Mouse (Mus musculus) C2C12 (cell line): Measurements from ENCODE around the gene Sh3bgrl. TPM values are rescaled to one million over a fixed set of nuclear protein-coding genes. Genes with fewer than 3 reads are reported as not detected.

Experiments
- H3K27me3 ChIP-seq: one replicate; pipeline ENCODE4 v1.6.1; 2011; ENCODE audit not compliant: control insufficient read depth, insufficient read depth, insufficient read length
- H3K36me3 ChIP-seq: one replicate; pipeline ENCODE4 v1.6.1; 2011; ENCODE audit not compliant: control insufficient read depth, insufficient read depth
- H3K4me3 ChIP-seq: one replicate; pipeline ENCODE4 v1.5.1; 2011; ENCODE audit warnings: mild to moderate bottlenecking, control low read depth; ENCODE audit not compliant: poor library complexity, insufficient read depth, severe bottlenecking
- H3K79me2 ChIP-seq: one replicate; pipeline ENCODE4 v1.6.1; 2011; ENCODE audit not compliant: control insufficient read depth, insufficient read depth
- H3K79me3 ChIP-seq: one replicate; pipeline ENCODE4 v1.6.1; 2011; ENCODE audit warnings: low read depth, control low read depth
- H3ac ChIP-seq: one replicate; pipeline ENCODE3; 2011; ENCODE audit warnings: low read depth; ENCODE audit not compliant: control insufficient read depth, insufficient read length
- CEBPB ChIP-seq: IDR thresholded peaks from one replicate; pipeline ENCODE4 v1.6.1; 2011; ENCODE audit warnings: low read depth, mild to moderate bottlenecking, control low read depth, moderate library complexity
- CTCF ChIP-seq: IDR thresholded peaks from one replicate; pipeline ENCODE4 v1.5.1; 2011; ENCODE audit not compliant: control insufficient read depth, insufficient read depth, insufficient read length
- FOSL1 ChIP-seq: IDR thresholded peaks from one replicate; pipeline ENCODE4 v1.8.0; 2011; ENCODE audit warnings: mild to moderate bottlenecking, low read length; ENCODE audit not compliant: poor library complexity, insufficient read depth, severe bottlenecking
- MAX ChIP-seq: IDR thresholded peaks from one replicate; pipeline ENCODE4 v1.6.1; 2011; ENCODE audit warnings: mild to moderate bottlenecking, control low read depth
- MYOD1 ChIP-seq: IDR thresholded peaks from one replicate; pipeline ENCODE4 v1.6.1; 2011; ENCODE audit warnings: low read depth; ENCODE audit not compliant: control insufficient read depth, insufficient read length
- MYOG ChIP-seq: IDR thresholded peaks from one replicate; pipeline ENCODE4 v1.6.1; 2011; ENCODE audit not compliant: control insufficient read depth, insufficient read length; ENCODE audit errors: extremely low read depth
- USF1 ChIP-seq: IDR thresholded peaks from one replicate; pipeline ENCODE4 v1.6.1; 2011; ENCODE audit warnings: low read depth, mild to moderate bottlenecking, control low read depth, moderate library complexity
- polyA plus RNA-seq: library from polyadenylated mRNA; unstranded; fragments of >200 nt; fragmentation: generic; extraction: Trizol; gene quantifications from one replicate; pipeline ENCODE4 v1.2.1, GENCODE M21; 2012; ENCODE audit warnings: missing spikeins

Sh3bgrl gene
- polyA plus RNA-seq, 1 experiment, result 24.1 TPM

DNA sequence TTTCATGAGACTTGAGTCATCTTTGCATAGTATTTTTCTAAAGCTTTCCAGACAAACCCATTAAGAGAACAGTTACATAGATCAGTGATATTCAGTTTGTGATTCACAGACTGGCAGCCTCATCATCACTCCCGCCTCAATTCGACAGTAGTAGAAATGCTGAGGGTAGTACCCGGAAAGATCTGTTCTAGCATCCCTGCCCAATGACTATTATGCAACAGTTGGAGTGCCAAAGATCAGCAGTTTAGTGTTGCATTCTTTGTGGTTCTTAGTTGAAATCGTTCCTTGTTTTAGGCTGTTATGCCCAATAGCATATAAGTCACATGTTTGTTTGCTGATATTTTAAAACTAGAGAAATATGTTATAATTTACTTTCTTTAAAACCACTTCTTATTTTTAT, 94.4 kb downstream of the Sh3bgrl start:
- TF ChIP-seq USF1 (no peak), FOSL1 (no peak), MYOG (no peak), CTCF (no peak), MYOD1 (no peak), CEBPB (no peak), MAX (no peak)
- no peak overlapping the region for H3ac ChIP-seq
- H3K4me3 ChIP-seq, result no peak overlapping the region
- H3K79me2 ChIP-seq, result no peaks in the 10 kb centered on the region
- no peaks in the 10 kb centered on the region for H3K79me3 ChIP-seq
- no peaks in the 10 kb centered on the region for H3K27me3 ChIP-seq
- no peaks in the 10 kb centered on the region for H3K36me3 ChIP-seq

DNA sequence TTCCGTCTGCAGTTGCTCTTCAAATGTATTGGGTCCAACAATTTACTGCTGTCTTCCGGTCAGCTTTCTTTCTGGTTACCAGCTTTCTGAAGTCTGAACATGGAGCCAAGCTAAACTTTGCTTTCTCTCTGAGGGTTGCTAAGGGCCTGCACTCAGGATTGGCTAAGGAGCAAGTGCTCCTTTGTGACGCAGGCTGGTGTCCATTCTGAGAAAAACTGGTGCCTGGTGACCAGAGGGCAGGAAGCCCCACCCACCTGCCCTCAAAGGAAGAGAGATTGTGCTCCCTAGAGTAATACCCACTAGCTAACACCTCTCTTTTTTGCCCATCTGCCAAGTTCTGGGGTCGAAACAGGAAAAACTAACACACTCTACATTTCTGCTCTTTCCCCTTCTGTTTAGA, 95.8 kb downstream of the Sh3bgrl start:
- no peak for TF ChIP-seq CEBPB
- no peak for TF ChIP-seq MAX
- no peak for TF ChIP-seq MYOD1
- no peak for TF ChIP-seq USF1
- no peak for TF ChIP-seq MYOG
- no peak for TF ChIP-seq CTCF
- TF ChIP-seq FOSL1, result no peak
- H3K4me3 ChIP-seq, result no peak overlapping the region
- no peak overlapping the region for H3ac ChIP-seq
- H3K79me2 ChIP-seq, result no peaks in the 10 kb centered on the region
- H3K79me3 ChIP-seq, result no peaks in the 10 kb centered on the region
- no peaks in the 10 kb centered on the region for H3K27me3 ChIP-seq
- H3K36me3 ChIP-seq, result no peaks in the 10 kb centered on the region

DNA sequence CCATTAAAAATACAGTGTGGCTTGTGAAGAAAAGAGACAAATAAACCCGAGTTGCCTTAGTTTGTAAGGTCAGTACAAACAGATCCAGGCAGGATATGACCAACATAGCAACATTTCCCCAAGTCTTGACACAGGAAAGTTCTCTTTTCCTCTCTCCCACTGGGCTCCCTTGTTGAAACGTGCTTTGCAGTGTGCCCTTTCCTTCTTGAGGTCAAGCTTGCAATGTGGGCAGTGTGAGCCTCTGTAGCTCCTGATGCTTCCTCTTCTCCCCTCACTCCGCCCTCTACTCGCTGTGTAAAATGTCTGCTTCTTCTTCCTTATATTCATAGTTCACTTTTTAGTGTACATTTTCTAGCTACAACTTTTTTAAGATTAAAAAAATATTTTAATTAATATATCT, 96.3 kb downstream of the Sh3bgrl start:
- TF ChIP-seq MYOG, result no peak
- no peak for TF ChIP-seq USF1
- no peak for TF ChIP-seq FOSL1
- no peak overlapping the region for H3K4me3 ChIP-seq
- no peaks in the 10 kb centered on the region for H3K27me3 ChIP-seq
- no peak overlapping the region for H3ac ChIP-seq
- no peaks in the 10 kb centered on the region for H3K79me2 ChIP-seq
- no peaks in the 10 kb centered on the region for H3K36me3 ChIP-seq
- no peaks in the 10 kb centered on the region for H3K79me3 ChIP-seq

DNA sequence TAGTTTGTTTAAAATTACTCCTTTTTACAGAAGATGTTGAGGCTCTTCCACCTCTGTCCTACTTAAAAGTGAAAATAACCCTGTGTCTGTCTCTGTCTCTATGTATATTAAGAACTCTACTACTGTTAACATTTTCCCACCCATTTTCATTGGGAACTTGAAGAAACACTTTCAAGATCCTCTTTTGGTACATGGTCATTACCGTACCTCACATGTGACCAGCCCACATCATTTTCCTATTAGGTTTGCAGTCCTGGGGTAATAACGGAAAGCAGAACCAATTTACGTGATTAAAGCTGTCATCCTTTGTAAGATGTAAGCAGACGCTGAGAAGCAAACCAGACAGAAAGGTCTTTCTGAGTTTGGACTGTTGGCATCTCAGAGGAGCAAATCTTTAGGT, 101.3 kb downstream of the Sh3bgrl start, which contains the start of gene Gm6377:
Gene Gm6377 (plus strand): TSS at position 289 of the 400 bp plus-strand sequence.
- TF ChIP-seq MYOG, result no peak
- TF ChIP-seq USF1, result no peak
- TF ChIP-seq MYOD1, result no peak
- TF ChIP-seq MAX, result no peak
- no peak for TF ChIP-seq CTCF
- no peak for TF ChIP-seq FOSL1
- TF ChIP-seq CEBPB, result no peak

DNA sequence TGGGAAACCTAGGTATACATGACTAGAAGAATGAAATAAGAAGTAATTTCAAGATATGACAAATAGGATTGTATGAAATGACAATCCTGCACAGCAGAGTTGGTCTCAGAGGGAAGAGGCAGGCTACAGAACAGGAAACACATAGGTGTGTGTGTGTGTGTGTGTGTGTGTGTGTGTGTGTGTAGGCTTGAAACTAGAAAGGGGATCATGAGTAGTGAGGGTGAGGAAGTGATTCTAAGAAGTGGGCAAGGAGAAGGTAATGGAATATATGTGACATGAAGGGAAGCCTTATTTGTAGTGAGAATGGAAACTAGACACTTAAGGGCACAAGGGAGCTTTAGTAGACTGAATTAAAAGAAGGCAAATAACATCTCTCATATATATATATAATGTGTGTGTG, 112.7 kb downstream of the Sh3bgrl start:
- H3K79me3 ChIP-seq, result no peaks in the 10 kb centered on the region
- no peaks in the 10 kb centered on the region for H3K79me2 ChIP-seq
- H3ac ChIP-seq, result no peak overlapping the region
- H3K36me3 ChIP-seq, result no peaks in the 10 kb centered on the region
- H3K27me3 ChIP-seq, result no peaks in the 10 kb centered on the region
- no peak for TF ChIP-seq MAX
- no peak for TF ChIP-seq FOSL1
- TF ChIP-seq USF1, result no peak
- TF ChIP-seq MYOG, result no peak
- no peak for TF ChIP-seq MYOD1
- no peak for TF ChIP-seq CEBPB
- TF ChIP-seq CTCF, result no peak
- no peak overlapping the region for H3K4me3 ChIP-seq

More for the DNA sequence above, 101.3 kb downstream of the Sh3bgrl start, which contains the start of gene Gm6377:
- no peak within 1 kb of the TSS for H3K4me3 ChIP-seq
- H3K79me2 ChIP-seq, result no peaks in the 10 kb centered on the region
- H3K27me3 ChIP-seq, result no peaks in the 10 kb centered on the region
- H3K36me3 ChIP-seq, result no peaks in the 10 kb centered on the region
- H3ac ChIP-seq, result no peak within 1 kb of the TSS
- no peaks in the 10 kb centered on the region for H3K79me3 ChIP-seq

DNA sequence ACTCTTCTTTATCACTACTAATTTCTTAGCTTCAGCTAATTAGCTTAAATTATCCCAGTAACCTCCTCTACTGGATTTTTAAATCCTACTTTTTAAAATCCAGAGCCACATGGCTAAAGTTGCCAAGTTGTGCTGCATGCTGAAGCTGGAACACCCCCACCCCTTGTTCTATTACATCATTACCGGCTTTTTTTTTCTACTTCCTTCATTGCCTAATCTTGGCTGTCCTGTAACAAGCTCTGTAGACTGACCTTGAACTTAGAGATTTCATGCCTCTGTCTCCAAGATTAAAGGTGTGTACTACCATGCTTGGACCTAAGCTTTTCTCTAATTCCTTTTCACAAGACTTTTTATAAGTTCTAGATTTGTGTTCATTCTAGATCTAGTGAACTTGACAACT, 133.6 kb downstream of the Sh3bgrl start:
- no peaks in the 10 kb centered on the region for H3K36me3 ChIP-seq
- TF ChIP-seq MYOG, result no peak
- no peak for TF ChIP-seq FOSL1
- no peak for TF ChIP-seq MYOD1
- TF ChIP-seq CEBPB, result no peak
- no peaks in the 10 kb centered on the region for H3K79me3 ChIP-seq
- H3ac ChIP-seq, result no peak overlapping the region
- H3K79me2 ChIP-seq, result no peaks in the 10 kb centered on the region
- H3K4me3 ChIP-seq, result no peak overlapping the region
- no peaks in the 10 kb centered on the region for H3K27me3 ChIP-seq
